Mouse (Mus musculus): Measurements from ENCODE around the gene Dtx3l. TPM values are rescaled to one million over a fixed set of nuclear protein-coding genes. Genes with fewer than 3 reads are reported as not detected.

Gene Dtx3l
- polyA plus RNA-seq, 1 experiment, result 16.7 TPM

DNA sequence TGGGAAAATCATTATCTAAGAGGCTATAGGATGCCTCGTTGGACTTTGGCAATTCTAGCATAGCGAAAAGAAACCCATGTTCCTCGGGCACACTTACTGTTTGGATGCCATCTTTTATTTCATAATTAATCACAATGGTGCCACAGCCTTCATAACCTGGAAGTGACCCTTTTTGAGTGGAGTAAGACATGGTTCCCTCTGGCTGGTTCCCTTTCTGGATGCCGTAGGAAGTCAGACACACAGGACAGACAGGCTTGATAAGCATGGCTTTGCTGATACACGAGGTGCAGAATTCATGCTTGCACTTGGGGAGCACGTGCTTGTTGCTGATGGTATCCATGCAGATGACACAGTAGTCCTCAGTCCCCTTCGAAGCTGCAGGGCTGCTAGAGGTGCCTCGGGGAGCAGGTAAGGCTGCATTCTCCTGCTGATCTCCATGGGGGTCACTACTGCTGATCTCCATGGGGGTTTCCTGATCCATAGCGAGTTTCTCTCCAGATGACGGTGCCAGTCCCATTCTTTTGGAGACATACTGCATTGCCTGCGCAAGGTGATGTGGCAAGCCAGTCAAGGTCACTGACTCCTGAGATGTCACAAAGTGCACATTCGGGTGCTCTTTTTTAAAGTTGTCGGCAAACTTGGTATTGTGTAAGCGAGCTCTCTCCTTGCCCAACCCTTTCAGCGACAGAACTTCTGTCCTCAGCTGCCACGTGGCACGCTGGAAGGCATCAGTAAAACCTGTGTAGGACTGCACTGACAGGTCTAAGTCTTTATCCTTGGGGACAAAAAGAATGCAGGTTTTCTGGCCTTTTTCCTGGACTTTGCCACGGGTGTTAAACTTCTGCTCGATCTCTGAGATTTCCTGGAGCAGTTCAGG is 6.5 kb downstream of the Dtx3l start:
- Histone ChIP-seq H3K4me3 (ENCODE audit: low read depth, low read length) (no peak overlapping the region), H3K4me1 (ENCODE audit: control insufficient read depth, insufficient read depth, insufficient read length, low read length) (peaks cover 6% of the 10 kb centered on the region; the same call in 1 of the 2 replicates), H3K36me3 (ENCODE audit: control insufficient read depth, insufficient read depth, low read length) (peaks cover 69% of the 10 kb centered on the region), H3K27ac (ENCODE audit: insufficient read depth, low read depth, low read length) (no peak overlapping the region), H3K27me3 (ENCODE audit: control insufficient read depth, insufficient read depth, low read length) (no peaks in the 10 kb centered on the region)
- TF ChIP-seq POLR2A (IDR thresholded peaks at IDR 0.05; ENCODE audit: low read depth, low read length) (no peak), CTCF (IDR thresholded peaks at IDR 0.05; ENCODE audit: extremely low read depth, insufficient read length, insufficient replicate concordance, low read depth, low read length) (no peak)
- 85% methylated on average over 19 of the region's 19 CpGs for WGBS

DNA sequence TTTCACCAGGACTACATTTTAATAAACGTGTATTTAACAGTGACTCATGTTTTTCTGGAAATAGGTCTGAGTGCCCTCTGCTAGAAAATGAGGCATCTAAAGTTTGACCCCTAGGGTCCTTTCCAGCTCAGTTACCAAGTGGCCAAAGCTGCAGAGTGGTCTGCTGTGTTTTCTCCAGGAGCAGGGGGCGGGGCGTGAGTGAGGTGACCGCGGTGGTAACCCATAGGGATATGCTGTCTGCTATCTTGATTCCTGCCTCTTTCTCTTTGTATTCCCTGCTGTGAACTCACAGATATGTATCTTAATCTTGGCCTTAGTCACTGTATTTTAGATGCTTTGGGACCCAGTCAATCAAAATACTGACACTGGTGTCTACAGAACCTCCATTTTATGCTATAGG is 14.6 kb downstream of the Dtx3l start:
- Histone ChIP-seq H3K36me3 (ENCODE audit: control insufficient read depth, insufficient read depth, low read length) (peaks cover 26% of the 10 kb centered on the region), H3K4me1 (ENCODE audit: control insufficient read depth, insufficient read depth, insufficient read length, low read length) (peaks cover under 1% of the 10 kb centered on the region; the same call in 1 of the 2 replicates), H3K4me3 (ENCODE audit: low read depth, low read length) (no peak overlapping the region), H3K27me3 (ENCODE audit: control insufficient read depth, insufficient read depth, low read length) (no peaks in the 10 kb centered on the region), H3K27ac (ENCODE audit: insufficient read depth, low read depth, low read length) (no peak overlapping the region)
- no peak for TF ChIP-seq POLR2A (IDR thresholded peaks at IDR 0.05; ENCODE audit: low read depth, low read length)
- TF ChIP-seq CTCF (IDR thresholded peaks at IDR 0.05; ENCODE audit: extremely low read depth, insufficient read length, insufficient replicate concordance, low read depth, low read length), result no peak
- whole genome bisulfite sequencing, result 79% methylated on average over 5 of the region's 5 CpGs

GRCm38 (mm10) chr16:35923546-35924198 is 15.3 kb downstream of the Dtx3l start:
- WGBS, result 64% methylated on average over 7 of the region's 7 CpGs
- H3K36me3 ChIP-seq (ENCODE audit: control insufficient read depth, insufficient read depth, low read length), result peaks cover 19% of the 10 kb centered on the region
- no peaks in the 10 kb centered on the region for H3K27me3 ChIP-seq (ENCODE audit: control insufficient read depth, insufficient read depth, low read length)
- H3K4me1 ChIP-seq (ENCODE audit: control insufficient read depth, insufficient read depth, insufficient read length, low read length), result peaks cover 6% of the 10 kb centered on the region; the same call in 1 of the 2 replicates
- no peak for TF ChIP-seq POLR2A (IDR thresholded peaks at IDR 0.05; ENCODE audit: low read depth, low read length)
- no peak for TF ChIP-seq CTCF (IDR thresholded peaks at IDR 0.05; ENCODE audit: extremely low read depth, insufficient read length, insufficient replicate concordance, low read depth, low read length)
- H3K4me3 ChIP-seq (ENCODE audit: low read depth, low read length), result no peak overlapping the region
- no peak overlapping the region for H3K27ac ChIP-seq (ENCODE audit: insufficient read depth, low read depth, low read length)

DNA sequence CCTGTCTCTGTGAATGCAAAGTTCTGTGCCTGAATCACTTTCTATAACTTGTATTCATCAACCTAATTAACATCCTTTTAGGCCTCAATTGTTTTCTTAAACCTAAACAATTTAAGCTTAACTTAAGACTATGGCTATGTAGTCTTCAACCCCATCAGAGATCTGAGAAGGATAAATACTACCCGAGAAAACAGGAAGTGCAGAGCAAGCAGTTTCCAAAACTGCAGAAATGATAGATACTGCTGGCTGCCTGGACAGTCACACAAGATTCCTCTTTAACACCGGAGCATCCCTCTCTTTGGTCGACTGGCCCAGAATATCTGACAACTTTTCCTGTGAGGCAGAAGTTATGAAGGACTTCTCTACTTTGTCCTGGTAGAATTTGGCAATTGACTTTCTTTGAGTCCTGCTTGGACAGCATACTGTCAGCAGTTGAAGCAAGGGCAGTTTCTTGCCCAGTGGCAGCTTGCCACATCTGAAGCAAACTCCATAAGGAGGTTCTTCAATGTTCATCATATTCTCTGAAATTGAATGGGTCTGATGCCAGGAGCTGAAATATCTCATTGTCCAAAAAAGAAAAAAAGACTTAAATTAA is 16.6 kb downstream of the Dtx3l start:
- H3K27me3 ChIP-seq (ENCODE audit: control insufficient read depth, insufficient read depth, low read length), result no peaks in the 10 kb centered on the region
- H3K4me3 ChIP-seq (ENCODE audit: low read depth, low read length), result no peak overlapping the region
- H3K4me1 ChIP-seq (ENCODE audit: control insufficient read depth, insufficient read depth, insufficient read length, low read length), result peaks cover 13% of the 10 kb centered on the region; the same call in 1 of the 2 replicates
- WGBS, result 60% methylated on average over 3 of the region's 3 CpGs
- H3K27ac ChIP-seq (ENCODE audit: insufficient read depth, low read depth, low read length), result no peak overlapping the region; the same call in 1 of the 2 replicates
- no peak for TF ChIP-seq POLR2A (IDR thresholded peaks at IDR 0.05; ENCODE audit: low read depth, low read length)
- peaks cover 8% of the 10 kb centered on the region for H3K36me3 ChIP-seq (ENCODE audit: control insufficient read depth, insufficient read depth, low read length)

DNA sequence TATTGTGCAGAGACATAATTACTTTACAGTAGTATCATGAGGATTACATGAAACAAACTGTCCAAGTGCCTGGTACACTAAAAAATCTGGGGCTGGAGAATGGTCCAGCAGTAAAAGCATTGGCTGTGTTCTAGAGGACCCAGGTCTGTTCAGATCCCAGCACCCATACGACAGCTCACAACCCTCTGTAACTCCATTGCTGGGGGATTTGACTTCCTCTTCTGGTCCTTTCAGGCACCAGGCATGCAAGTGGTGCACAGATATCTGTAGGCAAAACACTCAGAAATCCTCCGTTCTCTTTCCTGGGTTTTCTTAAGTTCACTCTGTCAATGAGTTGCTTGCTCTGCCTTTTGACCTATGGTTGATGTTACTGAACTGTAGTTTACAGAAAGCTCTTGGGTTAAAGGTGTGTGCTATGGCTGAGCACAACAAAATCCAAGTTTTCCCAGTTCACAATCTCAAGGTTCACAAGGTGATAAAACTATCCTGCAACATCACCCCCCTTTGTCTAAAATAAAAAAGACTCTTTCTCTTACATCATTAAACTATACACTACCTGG is 17.2 kb downstream of the Dtx3l start:
- H3K27ac ChIP-seq (ENCODE audit: insufficient read depth, low read depth, low read length), result 0 out of 2 replicates have a peak overlapping the region, but pooled peaks have one; percentile 6
- 65% methylated on average over 2 of the region's 2 CpGs for WGBS
- H3K36me3 ChIP-seq (ENCODE audit: control insufficient read depth, insufficient read depth, low read length), result peaks cover 4% of the 10 kb centered on the region
- H3K4me3 ChIP-seq (ENCODE audit: low read depth, low read length), result no peak overlapping the region
- H3K27me3 ChIP-seq (ENCODE audit: control insufficient read depth, insufficient read depth, low read length), result no peaks in the 10 kb centered on the region
- TF ChIP-seq CTCF (IDR thresholded peaks at IDR 0.05; ENCODE audit: extremely low read depth, insufficient read length, insufficient replicate concordance, low read depth, low read length) (no peak), POLR2A (IDR thresholded peaks at IDR 0.05; ENCODE audit: low read depth, low read length) (no peak)
- peaks cover 13% of the 10 kb centered on the region; the same call in 1 of the 2 replicates for H3K4me1 ChIP-seq (ENCODE audit: control insufficient read depth, insufficient read depth, insufficient read length, low read length)

DNA sequence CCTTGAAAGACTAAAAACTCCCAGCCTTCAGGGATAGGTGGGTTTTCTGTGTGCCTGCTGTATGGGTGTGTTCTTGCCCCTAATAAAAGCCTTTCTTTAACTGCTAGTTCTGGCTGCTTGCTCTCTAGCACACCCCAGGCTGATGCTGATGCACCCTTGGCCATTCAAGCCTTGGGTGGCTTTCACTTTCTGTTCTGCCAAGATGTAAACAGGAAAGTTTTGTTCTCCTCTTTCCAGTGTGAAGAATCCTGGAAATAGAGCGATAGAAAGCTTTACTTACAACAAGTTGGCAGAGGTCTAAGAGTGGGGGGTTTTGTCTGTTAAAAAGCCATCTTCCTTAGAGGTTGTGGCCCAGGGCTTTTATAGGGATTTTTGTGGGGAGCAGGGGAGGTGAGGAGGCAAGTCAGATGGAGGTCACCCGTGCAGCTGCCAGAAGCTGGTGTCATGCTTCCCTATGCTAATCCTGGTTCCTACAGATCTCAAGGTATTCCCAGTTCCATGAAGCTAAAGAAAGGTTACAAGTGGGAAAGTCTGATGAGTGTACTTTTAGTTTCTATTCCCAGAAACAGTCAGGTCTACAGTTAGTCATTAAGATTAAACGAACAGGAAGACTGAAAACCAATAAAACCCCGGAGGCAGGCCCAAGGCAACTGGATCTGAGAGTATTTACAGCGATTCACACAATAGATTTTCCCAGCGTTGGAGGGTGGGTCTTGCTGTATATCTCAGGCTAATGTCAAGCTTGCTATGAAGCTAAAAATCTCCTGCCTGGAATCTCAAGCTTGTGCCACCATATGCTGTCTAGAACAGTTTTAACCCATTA is 20.0 kb downstream of the Dtx3l start:
- TF ChIP-seq CTCF (IDR thresholded peaks at IDR 0.05; ENCODE audit: extremely low read depth, insufficient read length, insufficient replicate concordance, low read depth, low read length) (no peak), POLR2A (IDR thresholded peaks at IDR 0.05; ENCODE audit: low read depth, low read length) (no peak)
- Histone ChIP-seq H3K36me3 (ENCODE audit: control insufficient read depth, insufficient read depth, low read length) (no peaks in the 10 kb centered on the region), H3K4me3 (ENCODE audit: low read depth, low read length) (peak overlapping the region; percentile 42), H3K27me3 (ENCODE audit: control insufficient read depth, insufficient read depth, low read length) (no peaks in the 10 kb centered on the region), H3K27ac (ENCODE audit: insufficient read depth, low read depth, low read length) (peak overlapping the region; percentile 100), H3K4me1 (ENCODE audit: control insufficient read depth, insufficient read depth, insufficient read length, low read length) (peaks cover 18% of the 10 kb centered on the region; the same call in 1 of the 2 replicates)
- 14% methylated on average over 6 of the region's 6 CpGs for WGBS
